Mouse (Mus musculus) duodenum, adult 2 months (tissue): ENCODE data around the gene Tpd52l1. TPM values are rescaled to one million over a fixed set of nuclear protein-coding genes. Genes with fewer than 3 reads are reported as not detected.

Experiments used
- polyA plus RNA-seq: library from polyadenylated mRNA; depleted of rRNA; stranded (reverse); fragments of >200 nt; gene quantifications from 2 replicates; pipeline ENCODE4 v1.2.3, GENCODE M21; 2012; ENCODE audit warnings: low replicate concordance; rRNA removed

Tpd52l1 gene
- 0.18 and 4.9 TPM in 2 replicates for polyA plus RNA-seq

GRCm38 (mm10) chr10:31445291-31446124 lies at the start of gene Tpd52l1:
Gene Tpd52l1, minus strand, starts transcription at chr10:31445958.

GRCm38 (mm10) chr10:31312865-31313848 lies 132.6 kb downstream of the Tpd52l1 start, which contains the start of gene Hddc2:
Gene Hddc2, plus strand, starts transcription at chr10:31313383.

Other genes with a start within 250 kb of the Tpd52l1 start
- gene Hddc2, start 132.6 kb downstream of the Tpd52l1 start, polyA plus RNA-seq, result 1.1 and 1.8 TPM in 2 replicates
- gene Rnf217, start 163.2 kb upstream of the Tpd52l1 start, polyA plus RNA-seq, result 0.84 and 1.3 TPM in 2 replicates